Mouse (Mus musculus) forebrain, embryonic 13.5 days (tissue): ENCODE data around the gene Gm21969. TPM values are rescaled to one million over a fixed set of nuclear protein-coding genes. Genes with fewer than 3 reads are reported as not detected.

Experiments used
- ATAC-seq: fragments of 200-750 bp; cut with Nextera tagmentation; 2 replicates; pipeline ENCODE4 v1.8.0; 2017
- H3K27ac ChIP-seq: fragments of 300-500 bp; sonication (generic); 2 replicates; pipeline ENCODE4 v1.5.1; 2015; ENCODE audit warnings: inconsistent platforms, mild to moderate bottlenecking, moderate library complexity
- H3K27me3 ChIP-seq: fragments of 300-500 bp; sonication (generic); 2 replicates; pipeline ENCODE4 v1.6.1; 2015; ENCODE audit warnings: mild to moderate bottlenecking, inconsistent platforms
- H3K36me3 ChIP-seq: fragments of 300-500 bp; sonication (generic); 2 replicates; pipeline ENCODE4 v1.6.1; 2015; ENCODE audit warnings: mild to moderate bottlenecking, inconsistent platforms; ENCODE audit not compliant: poor library complexity, severe bottlenecking
- H3K4me1 ChIP-seq: fragments of 300-500 bp; sonication (generic); 2 replicates; pipeline ENCODE4 v1.6.1; 2015; ENCODE audit warnings: inconsistent platforms
- H3K4me2 ChIP-seq: fragments of 300-500 bp; sonication (generic); 2 replicates; pipeline ENCODE4 v1.6.1; 2015; ENCODE audit warnings: inconsistent platforms, mild to moderate bottlenecking, moderate library complexity
- H3K4me3 ChIP-seq: fragments of 300-500 bp; sonication (generic); 2 replicates; pipeline ENCODE4 v1.5.1; 2015; ENCODE audit warnings: mild to moderate bottlenecking, inconsistent platforms
- H3K9ac ChIP-seq: fragments of 300-500 bp; sonication (generic); 2 replicates; pipeline ENCODE4 v1.6.1; 2015; ENCODE audit warnings: mild to moderate bottlenecking, inconsistent platforms
- H3K9me3 ChIP-seq: fragments of 300-500 bp; sonication (generic); replicated peaks from 2 replicates; pipeline ENCODE4 v1.6.1; 2016; ENCODE audit warnings: inconsistent platforms
- WGBS: fragments of 180-500 bp; shearing (Covaris S2); methylation state at CpG from one replicate; pipeline ENCODE4 v1.1.7; 2015; 5-methylcytosine and 5-hydroxymethylcytosine counted together
- polyA plus RNA-seq: library from polyadenylated mRNA; unstranded; fragments of >200 nt; fragmentation: Nextera tagmentation; extraction: Ambion mirVana; gene quantifications from 2 replicates; pipeline ENCODE4 v1.2.1, GENCODE M21; 2015

The Gm21969 gene
- polyA plus RNA-seq, 1 experiment from 2014 or later = not detected

GRCm38 (mm10) chr4:139606732-139607131, 3.7 kb downstream of the Gm21969 start:
- H3K27me3 ChIP-seq = no peaks in the 10 kb centered on the region
- no peak overlapping the region for H3K27ac ChIP-seq
- 96% methylated on average over 5 of the region's 5 CpGs for WGBS
- peaks cover 3% of the 10 kb centered on the region; the same call in 1 of the 2 replicates for H3K4me1 ChIP-seq
- no peak overlapping the region for H3K9ac ChIP-seq
- H3K4me2 ChIP-seq = no peak overlapping the region
- ATAC-seq = no peak
- H3K4me3 ChIP-seq = no peak overlapping the region
- 0 out of 2 replicates have a peak, but pooled peaks cover 3% of the 10 kb centered on the region for H3K36me3 ChIP-seq
- no peaks in the 10 kb centered on the region for H3K9me3 ChIP-seq

DNA sequence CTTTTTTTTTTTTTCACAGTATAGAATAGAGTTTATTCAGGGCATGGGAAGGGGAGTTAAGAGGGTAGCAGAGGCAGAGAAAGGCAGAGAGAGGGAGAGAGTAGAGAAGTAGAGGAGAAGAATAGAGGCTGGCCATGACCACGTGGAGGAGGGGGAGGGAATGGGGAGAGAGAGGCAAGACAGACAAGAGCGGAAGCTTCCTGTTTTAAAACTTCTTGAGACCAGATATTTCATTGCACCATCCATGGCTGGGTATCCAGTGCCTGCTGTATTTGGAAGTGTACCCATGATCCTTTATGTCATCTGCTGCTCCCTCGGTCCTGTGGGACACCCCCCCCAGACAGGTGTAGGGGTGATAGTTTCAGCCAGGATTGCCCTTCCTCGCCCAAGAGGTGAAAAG, 6.0 kb downstream of the Gm21969 start:
- no peak overlapping the region for H3K27ac ChIP-seq
- peaks cover 4% of the 10 kb centered on the region; the same call in 1 of the 2 replicates for H3K9me3 ChIP-seq
- H3K4me2 ChIP-seq = no peak overlapping the region
- peaks cover 12% of the 10 kb centered on the region for H3K36me3 ChIP-seq
- H3K4me1 ChIP-seq = peaks cover 3% of the 10 kb centered on the region; the same call in 1 of the 2 replicates
- ATAC-seq = no peak
- H3K27me3 ChIP-seq = no peaks in the 10 kb centered on the region
- WGBS = 70% methylated on average over 4 of the region's 4 CpGs
- no peak overlapping the region for H3K9ac ChIP-seq
- no peak overlapping the region for H3K4me3 ChIP-seq

- Histone ChIP-seq H3K9me3 (peaks cover 6% of the 10 kb centered on the region; the same call in 1 of the 2 replicates), H3K27me3 (no peaks in the 10 kb centered on the region), H3K9ac (no peak overlapping the region), H3K4me3 (no peak overlapping the region), H3K4me1 (peaks cover 7% of the 10 kb centered on the region), H3K4me2 (no peak overlapping the region), H3K27ac (no peak overlapping the region), H3K36me3 (peaks cover 20% of the 10 kb centered on the region)
- no peak for ATAC-seq
- WGBS = 42% methylated on average over 6 of the region's 6 CpGs
These were observed 8.0 kb downstream of the Gm21969 start for GRCm38 (mm10) chr4:139610954-139611353.

DNA sequence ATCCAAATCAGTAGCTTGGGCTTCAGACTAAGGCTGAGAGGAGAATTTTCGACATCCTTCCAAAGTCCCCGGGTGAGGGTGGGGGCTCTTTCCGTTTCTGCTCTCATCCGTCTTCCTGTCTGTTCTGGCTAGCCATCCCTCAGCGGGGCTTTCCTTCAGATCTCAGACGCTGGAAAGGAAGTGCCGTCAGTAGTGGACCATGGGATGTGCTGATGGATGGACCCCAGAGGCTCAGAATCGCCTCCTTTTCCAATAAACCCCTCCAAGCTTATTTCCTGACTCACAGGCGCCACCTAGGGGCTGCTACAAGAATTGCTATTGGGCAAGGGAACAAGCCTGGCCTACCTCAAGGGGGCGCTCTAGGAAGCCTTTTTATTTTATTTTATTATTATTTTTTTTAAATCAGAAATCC, 8.6 kb downstream of the Gm21969 start:
- Histone ChIP-seq H3K4me2 (peak overlapping the region; percentile 47), H3K27ac (no peak overlapping the region), H3K9ac (no peak overlapping the region), H3K36me3 (peaks cover 20% of the 10 kb centered on the region), H3K9me3 (peaks cover 6% of the 10 kb centered on the region; the same call in 1 of the 2 replicates), H3K4me3 (peak overlapping the region; percentile 20; the same call in 1 of the 2 replicates), H3K4me1 (peaks cover 9% of the 10 kb centered on the region), H3K27me3 (no peaks in the 10 kb centered on the region)
- 6% methylated on average over 10 of the region's 10 CpGs for WGBS
- ATAC-seq = peak; percentile 41; the same call in 1 of the 2 replicates

- no peak overlapping the region for H3K4me2 ChIP-seq
- H3K27me3 ChIP-seq = no peaks in the 10 kb centered on the region
- H3K36me3 ChIP-seq = peaks cover 20% of the 10 kb centered on the region
- H3K27ac ChIP-seq = no peak overlapping the region
- no peak for ATAC-seq
- H3K9ac ChIP-seq = no peak overlapping the region
- peaks cover 16% of the 10 kb centered on the region for H3K4me1 ChIP-seq
- H3K4me3 ChIP-seq = no peak overlapping the region
- WGBS = 94% methylated on average over 21 of the region's 21 CpGs
- H3K9me3 ChIP-seq = peaks cover 6% of the 10 kb centered on the region; the same call in 1 of the 2 replicates
These were observed 11.7 kb downstream of the Gm21969 start for GRCm38 (mm10) chr4:139614524-139615260.

- Histone ChIP-seq H3K4me3 (peak overlapping the region; percentile 44), H3K9me3 (peaks cover 6% of the 10 kb centered on the region; the same call in 1 of the 2 replicates), H3K4me1 (peaks cover 12% of the 10 kb centered on the region), H3K4me2 (peak overlapping the region; percentile 61), H3K36me3 (peaks cover 20% of the 10 kb centered on the region), H3K27me3 (no peaks in the 10 kb centered on the region), H3K27ac (peak overlapping the region; percentile 7), H3K9ac (peak overlapping the region; percentile 60)
- 6% methylated on average over 24 of the region's 24 CpGs for WGBS
- peak; percentile 87 for ATAC-seq
These were observed 13.5 kb downstream of the Gm21969 start for GRCm38 (mm10) chr4:139616276-139617000.

- H3K9me3 ChIP-seq = peaks cover 6% of the 10 kb centered on the region; the same call in 1 of the 2 replicates
- 40% methylated on average over 3 of the region's 3 CpGs for WGBS
- H3K27ac ChIP-seq = peak overlapping the region; percentile 7; the same call in 1 of the 2 replicates
- H3K9ac ChIP-seq = peak overlapping the region; percentile 60
- H3K36me3 ChIP-seq = peaks cover 20% of the 10 kb centered on the region
- peaks cover 15% of the 10 kb centered on the region for H3K4me1 ChIP-seq
- H3K4me2 ChIP-seq = peak overlapping the region; percentile 61
- ATAC-seq = no peak
- no peaks in the 10 kb centered on the region for H3K27me3 ChIP-seq
- H3K4me3 ChIP-seq = peak overlapping the region; percentile 44
These were observed 14.0 kb downstream of the Gm21969 start for GRCm38 (mm10) chr4:139617001-139617364.

DNA sequence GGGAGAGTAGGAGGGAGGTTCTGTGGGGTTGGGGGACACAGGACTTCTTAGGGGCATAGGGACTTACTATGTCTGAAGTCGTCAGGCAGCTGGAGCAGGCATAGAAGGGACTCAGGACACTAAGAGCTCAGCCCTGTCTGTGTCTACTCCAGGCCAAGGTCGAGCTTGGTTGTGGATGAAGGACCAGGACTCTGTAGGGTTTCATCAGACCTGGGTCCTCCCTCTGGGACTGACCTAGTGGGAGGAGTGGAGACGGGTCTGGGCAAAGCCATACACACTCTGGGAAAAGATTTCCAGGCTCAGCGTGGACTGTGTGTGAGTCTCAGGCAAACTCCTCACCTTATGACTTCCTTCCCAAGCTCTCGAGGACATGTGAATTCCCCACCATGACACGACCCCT, 16.8 kb downstream of the Gm21969 start:
- H3K27me3 ChIP-seq = no peaks in the 10 kb centered on the region
- no peak overlapping the region for H3K4me2 ChIP-seq
- H3K9ac ChIP-seq = no peak overlapping the region
- no peak overlapping the region for H3K27ac ChIP-seq
- no peak overlapping the region for H3K4me3 ChIP-seq
- peaks cover 3% of the 10 kb centered on the region; the same call in 1 of the 2 replicates for H3K36me3 ChIP-seq
- H3K9me3 ChIP-seq = no peaks in the 10 kb centered on the region
- peaks cover 34% of the 10 kb centered on the region for H3K4me1 ChIP-seq
- ATAC-seq = no peak
- WGBS = 76% methylated on average over 6 of the region's 6 CpGs

GRCm38 (mm10) chr4:139622373-139623282, 19.6 kb downstream of the Gm21969 start, which contains the start of gene Aldh4a1:
Gene Aldh4a1, plus strand, starts transcription at chr4:139622866.
- H3K27ac ChIP-seq = peak within 1 kb of the TSS; percentile 80
- peaks cover 23% of the 10 kb centered on the region for H3K4me1 ChIP-seq
- H3K9me3 ChIP-seq = no peaks in the 10 kb centered on the region
- H3K4me3 ChIP-seq = peak within 1 kb of the TSS; percentile 80
- peak within 1 kb of the TSS; percentile 87 for H3K9ac ChIP-seq
- peak; percentile 100 for ATAC-seq
- H3K27me3 ChIP-seq = no peaks in the 10 kb centered on the region
- no peaks in the 10 kb centered on the region for H3K36me3 ChIP-seq
- under 1% methylated on average over 33 of the region's 38 CpGs for WGBS
- peak within 1 kb of the TSS; percentile 88 for H3K4me2 ChIP-seq

- Histone ChIP-seq H3K4me1 (peaks cover 23% of the 10 kb centered on the region), H3K27me3 (no peaks in the 10 kb centered on the region), H3K27ac (no peak overlapping the region), H3K4me3 (peak overlapping the region; percentile 80), H3K9ac (peak overlapping the region; percentile 87), H3K36me3 (no peaks in the 10 kb centered on the region), H3K4me2 (peak overlapping the region; percentile 88), H3K9me3 (no peaks in the 10 kb centered on the region)
- ATAC-seq = no peak
- 31% methylated on average over 21 of the region's 21 CpGs for WGBS
These were observed 20.6 kb downstream of the Gm21969 start for GRCm38 (mm10) chr4:139623434-139624115.

- Histone ChIP-seq H3K4me3 (peak overlapping the region; percentile 80), H3K4me1 (peaks cover 23% of the 10 kb centered on the region), H3K27ac (no peak overlapping the region), H3K9me3 (no peaks in the 10 kb centered on the region), H3K4me2 (peak overlapping the region; percentile 88), H3K27me3 (no peaks in the 10 kb centered on the region), H3K36me3 (no peaks in the 10 kb centered on the region), H3K9ac (peak overlapping the region; percentile 87)
- ATAC-seq = no peak
- 71% methylated on average over 5 of the region's 5 CpGs for WGBS
These were observed 21.1 kb downstream of the Gm21969 start for GRCm38 (mm10) chr4:139624116-139624489.
